Mouse (Mus musculus) spleen, adult 2 months (tissue): ENCODE results near the gene Nelfa.

Source experiments
- CTCF ChIP-seq: fragments of 200-500 bp; IDR thresholded peaks from 2 replicates; pipeline ENCODE4 v1.5.1; 2011; ENCODE audit warnings: mild to moderate bottlenecking, inconsistent platforms; ENCODE audit not compliant: insufficient read depth, insufficient read length, insufficient replicate concordance; ENCODE audit errors: extremely low read depth
- POLR2A ChIP-seq: fragments of 200-500 bp; IDR thresholded peaks from 2 replicates; pipeline ENCODE4 v1.6.1; 2011; ENCODE audit warnings: low read depth, low read length, inconsistent platforms

DNA sequence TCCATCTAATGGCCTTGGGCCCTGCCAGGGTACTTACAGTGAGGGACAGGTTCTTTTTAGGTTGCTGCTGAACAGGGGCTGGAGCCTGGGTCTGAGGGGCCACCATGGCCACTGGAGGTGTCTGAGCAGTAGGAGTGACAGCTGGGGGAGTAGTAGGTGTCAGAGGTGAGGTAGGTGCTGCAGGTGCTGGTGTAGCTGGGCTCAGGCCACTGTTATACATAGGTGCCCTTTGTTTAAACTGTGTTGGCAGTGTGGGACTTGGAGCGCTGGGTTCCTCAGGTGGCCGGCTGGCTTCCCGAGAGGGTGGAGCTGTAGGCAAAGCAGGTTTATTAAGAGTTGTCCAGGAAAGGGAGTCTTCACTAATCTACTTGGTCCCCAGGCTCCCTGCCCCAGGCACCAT lies 37.0 kb downstream of the Nelfa start:
- no peak for TF ChIP-seq POLR2A
- no peak for TF ChIP-seq CTCF
